Mouse (Mus musculus) hematopoietic stem cell, adult 5-6 weeks (primary cell): Measurements from ENCODE around the gene Exd2. TPM values are rescaled to one million over a fixed set of nuclear protein-coding genes. Genes with fewer than 3 reads are reported as not detected.
"Not testable (repeated sequence)": the region's sequence is repeated elsewhere in the genome, so short reads cannot be mapped to it uniquely, and the experiment has no call there.

ENCODE experiments used
- ATAC-seq, 2 experiments: fragments of 125-278 bp in 1 of 2; replicated peaks in 1 of 2; 2 replicates each; pipeline ENCODE4 v1.8.0; 2016 to 2017; ENCODE audit warnings: inconsistent platforms in 2 of 2, mild to moderate bottlenecking in 2 of 2, moderate number of reproducible peaks in 2 of 2, low read depth in 1 of 2, moderate TSS enrichment in 1 of 2; ENCODE audit not compliant: low FRiP score in 2 of 2, poor library complexity in 2 of 2, severe bottlenecking in 2 of 2, insufficient read depth in 1 of 2, low TSS enrichment in 1 of 2
- total RNA-seq: library from RNA; stranded (forward); fragments of 172-1452, 232-1000 nt; gene quantifications from 2 replicates; pipeline ENCODE4 v1.2.3, GENCODE M21; 2017

Exd2 gene
- total RNA-seq: 21.8 and 37.0 TPM in 2 replicates

DNA sequence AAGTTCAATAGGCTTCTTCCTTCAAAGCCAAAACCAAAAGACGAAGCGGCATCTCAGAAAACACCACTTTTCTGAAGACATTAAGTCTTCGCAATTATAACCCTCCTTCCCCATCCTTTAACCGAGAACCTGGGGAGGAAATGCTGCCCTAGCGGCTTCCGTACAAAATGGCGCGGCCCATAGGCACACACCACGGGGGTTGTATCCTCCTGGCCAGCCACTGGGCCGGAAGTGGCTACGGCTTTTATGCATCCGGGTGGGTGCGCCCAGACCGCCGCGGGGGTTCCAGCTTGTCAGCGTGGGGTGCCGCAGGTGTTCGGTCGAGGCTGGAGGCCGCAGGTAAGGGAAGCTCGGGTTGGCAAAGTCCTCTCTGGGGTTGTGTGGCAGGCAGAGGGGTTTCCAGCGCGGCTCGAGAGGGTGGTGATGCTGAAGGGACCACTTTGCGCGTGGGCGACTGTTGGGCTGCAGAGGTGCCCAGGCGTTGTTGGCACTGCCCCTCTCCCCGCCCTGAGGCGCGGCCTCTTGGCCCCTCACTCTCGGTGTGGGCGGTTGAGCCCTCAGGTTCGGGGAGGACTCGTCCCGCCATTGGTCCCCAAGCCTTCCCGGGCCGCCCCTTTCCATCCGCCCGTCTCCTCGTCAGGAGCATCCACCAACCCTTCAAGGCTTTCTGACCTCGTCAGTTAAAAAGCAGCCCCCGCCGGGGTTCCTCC lies at the start of gene Exd2:
Exd2 (plus strand) TSS at position 154 of the 710 bp plus-strand sequence.
- peak; percentile 91 to 93 for ATAC-seq

DNA sequence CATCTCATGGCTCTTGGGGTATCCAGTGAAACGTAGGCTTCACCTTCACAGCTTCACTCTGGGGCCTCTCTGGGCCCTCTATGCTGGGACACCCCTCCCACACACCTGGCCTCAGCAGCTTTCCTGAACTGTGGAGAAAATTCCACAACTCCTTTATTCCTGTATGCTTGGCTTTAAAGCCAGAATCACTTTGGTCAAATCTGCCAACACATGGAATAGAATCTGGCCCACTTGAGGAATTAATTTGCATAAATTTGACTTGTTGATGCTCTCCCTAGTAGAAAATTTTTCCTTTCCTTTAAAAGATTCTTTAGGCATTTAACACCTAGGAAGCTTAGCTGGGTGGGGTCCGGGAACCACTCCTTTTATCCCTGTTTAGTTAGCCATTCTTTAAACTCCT lies 47.8 kb upstream of the Exd2 start:
- no peak for ATAC-seq

DNA sequence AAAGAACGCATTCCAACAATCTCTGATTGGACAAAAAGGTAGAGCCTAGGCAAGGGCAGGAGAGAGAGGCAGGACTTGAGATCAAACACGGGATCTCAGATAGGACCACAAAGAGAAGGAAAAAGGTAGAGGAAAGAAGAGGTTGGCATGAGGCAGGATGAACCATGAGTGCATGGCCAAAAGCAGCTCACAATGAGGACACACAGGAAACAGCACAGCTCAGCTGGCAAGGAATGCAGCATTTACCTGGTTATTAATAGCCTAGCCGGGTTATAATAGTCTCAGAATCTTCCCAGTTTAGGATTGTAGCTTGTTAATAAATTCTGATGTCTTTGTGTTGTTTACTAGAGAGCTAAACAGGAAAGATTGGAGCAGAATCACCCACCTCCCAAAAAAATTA lies 35.2 kb upstream of the Exd2 start:
- no peak for ATAC-seq

DNA sequence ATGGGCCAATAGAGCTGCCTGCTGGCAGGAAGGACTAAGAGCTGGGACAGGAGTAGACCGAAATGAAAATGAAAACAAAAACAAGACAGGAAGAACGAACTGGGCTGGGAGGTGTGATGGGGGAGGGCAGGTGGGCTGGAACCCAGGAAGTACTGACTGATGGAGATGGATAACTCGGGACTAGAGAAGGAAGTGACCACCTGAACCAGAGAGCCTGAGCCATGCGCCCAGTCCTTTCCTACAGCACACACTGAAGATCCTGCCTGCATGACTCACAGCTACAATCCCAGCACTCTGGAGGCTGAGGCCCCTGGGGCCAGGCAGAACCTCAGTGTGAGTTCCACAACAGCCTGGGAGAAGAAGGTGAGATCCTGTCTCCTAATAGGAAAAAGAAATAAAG lies 29.6 kb upstream of the Exd2 start:
- ATAC-seq: no peak

DNA sequence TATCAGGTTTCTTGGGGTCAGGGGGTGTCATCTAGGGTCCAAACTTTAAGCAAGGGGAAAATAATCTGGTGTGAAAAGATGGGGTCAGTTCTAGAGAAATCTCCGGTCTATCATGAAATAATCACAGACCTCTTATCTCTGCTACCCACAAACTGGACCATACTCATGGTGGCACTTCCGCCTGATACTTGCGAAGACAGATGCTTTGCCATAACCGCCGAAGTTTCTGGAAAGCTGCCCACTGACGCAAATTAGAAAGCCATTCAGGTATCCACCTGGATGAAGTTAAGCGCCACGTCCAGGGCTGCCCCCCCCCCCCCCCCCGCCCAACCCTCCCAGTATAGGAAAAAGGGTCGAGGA lies 28.3 kb upstream of the Exd2 start:
- no peak for ATAC-seq

DNA sequence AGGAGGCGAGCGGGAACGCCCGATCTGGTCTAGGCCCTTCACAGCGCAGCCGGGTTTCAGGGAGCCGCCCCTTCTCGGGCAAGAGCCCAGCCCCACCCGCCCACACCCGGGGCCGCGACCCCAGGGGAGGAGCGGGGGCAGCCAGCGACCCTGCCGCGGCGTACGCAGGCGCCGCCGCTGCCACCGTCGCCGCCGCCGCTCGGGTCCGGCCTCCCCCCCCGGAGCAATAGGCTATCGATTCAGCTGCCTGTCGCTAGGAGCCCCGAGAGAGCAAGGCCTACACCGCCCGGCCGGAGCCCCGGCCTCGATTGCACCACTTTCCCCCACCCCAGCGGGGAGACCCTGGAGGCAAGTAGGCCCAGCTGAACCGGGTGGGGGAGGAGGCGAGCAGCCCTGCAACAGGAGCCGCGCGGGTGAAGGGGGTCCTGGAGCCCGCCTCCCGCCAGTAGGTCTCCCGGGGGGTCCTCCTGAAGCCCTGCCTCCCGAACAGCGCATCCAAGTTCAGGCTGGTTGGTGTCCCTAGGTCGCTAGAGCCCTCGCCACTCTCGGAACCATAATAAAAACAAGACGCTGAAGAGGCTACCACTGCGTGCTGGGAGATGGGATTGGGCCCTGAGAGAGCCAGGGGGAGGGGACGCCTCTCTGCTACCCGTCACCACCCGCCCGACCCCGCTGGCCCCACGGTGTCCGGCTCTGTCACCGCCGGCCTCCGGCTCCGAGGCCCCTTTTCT lies 27.8 kb upstream of the Exd2 start:
- ATAC-seq: peak; percentile 48 to 56; a peak in 2 of 4 replicates

DNA sequence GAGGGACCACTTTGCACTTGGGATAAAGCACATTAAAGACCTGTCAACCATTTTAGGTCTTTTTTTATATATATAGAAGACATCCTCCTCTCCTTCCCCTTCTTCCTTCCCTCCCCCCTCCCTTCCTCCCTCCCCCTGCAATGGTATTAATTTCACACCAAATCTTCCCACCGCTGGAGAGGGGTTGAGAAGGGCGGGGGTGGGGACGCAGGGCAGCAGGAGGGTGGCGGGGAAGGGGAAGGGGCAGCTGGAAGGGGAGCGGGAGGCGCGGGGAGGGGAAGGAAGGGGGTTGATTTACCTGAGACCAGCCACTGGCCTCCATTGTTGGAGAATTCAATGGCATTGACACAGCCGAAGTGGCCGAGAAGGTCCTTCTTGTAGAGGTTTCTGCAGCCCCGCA lies 27.0 kb upstream of the Exd2 start:
- ATAC-seq: no peak

DNA sequence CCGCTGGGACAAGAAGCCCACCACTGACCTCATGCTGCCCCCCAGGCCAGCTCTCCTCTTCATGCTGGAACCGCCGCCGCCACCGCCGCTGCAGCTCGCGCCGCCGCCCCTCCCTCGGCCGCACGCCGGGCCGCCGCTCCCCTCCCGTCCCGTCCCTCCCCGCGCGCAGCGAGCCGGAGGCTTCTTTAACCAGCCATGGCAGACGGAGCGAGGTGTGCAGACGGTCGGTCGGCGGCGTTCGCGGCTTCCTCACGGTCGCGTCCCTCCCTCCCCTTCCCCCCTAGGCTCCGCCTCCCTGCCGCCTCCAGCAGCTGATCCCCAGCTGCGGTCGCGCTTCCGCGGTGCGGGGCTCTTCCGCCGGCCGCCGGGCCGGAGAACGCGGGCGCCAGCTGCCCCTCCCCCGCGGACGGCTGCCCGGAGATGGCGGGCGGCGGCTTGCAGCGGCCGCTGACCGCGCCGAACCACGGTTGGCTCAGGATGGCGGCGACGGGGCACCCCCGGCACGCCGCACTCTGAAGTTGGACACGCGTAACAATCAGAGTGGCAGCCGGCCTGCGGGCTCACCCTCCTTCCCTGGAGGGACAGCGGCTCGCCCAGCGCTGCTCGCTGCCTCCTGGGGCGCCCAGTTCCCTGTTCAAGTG lies 26.4 kb upstream of the Exd2 start, which contains the start of gene Dcaf5:
Dcaf5 (minus strand) TSS at position 266 of the 641 bp plus-strand sequence.
- peak; percentile 35 to 83; a peak in 3 of 4 replicates for ATAC-seq

DNA sequence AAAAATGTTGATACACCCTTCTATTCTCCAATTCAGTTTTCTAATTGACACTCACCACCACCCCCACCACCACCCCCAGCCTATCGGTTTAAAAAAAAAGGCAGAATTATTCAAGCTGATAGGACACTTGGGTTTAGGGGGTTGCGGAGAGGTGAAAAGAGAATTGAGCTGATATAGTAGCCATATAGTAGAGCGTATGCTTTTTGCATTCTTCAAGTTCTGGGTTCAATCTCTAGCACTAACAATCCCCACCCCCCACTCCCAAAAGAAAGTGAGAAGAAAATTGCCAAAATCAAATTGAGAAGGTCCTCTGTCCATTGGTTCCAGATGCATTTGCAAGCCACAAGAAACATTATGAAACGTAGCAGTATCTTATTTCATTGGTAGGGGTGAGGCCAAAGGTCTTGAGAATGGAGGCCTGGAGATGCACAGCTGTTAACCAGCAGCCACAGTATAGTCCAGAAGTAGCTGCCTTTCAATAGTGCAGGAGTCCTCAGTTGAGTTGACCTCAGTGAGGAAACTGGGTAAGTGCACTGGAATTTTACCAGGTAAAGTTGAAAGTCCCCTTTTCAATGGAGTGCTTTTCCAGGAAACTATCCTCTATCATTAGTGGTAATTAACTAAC lies 25.7 kb upstream of the Exd2 start:
- no peak for ATAC-seq

DNA sequence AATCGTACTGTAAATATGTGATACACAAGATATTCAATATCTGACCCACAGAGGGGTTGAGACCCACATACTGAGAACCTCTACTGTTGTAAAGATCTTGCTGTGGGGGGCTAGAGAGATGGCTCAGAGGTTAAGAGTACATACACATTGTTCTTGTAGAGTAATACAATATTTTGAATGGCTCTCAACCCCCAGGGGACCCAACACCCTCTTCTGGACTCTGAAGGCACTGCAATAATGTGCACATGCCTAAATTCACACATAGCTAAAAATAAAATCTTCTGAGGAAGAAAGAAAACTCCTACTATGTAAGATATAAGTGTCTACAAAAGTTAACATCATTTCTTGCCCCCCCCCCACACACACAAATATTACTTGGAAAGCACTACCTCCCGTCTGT lies 21.9 kb upstream of the Exd2 start:
- no peak; a peak in 1 of 4 replicates for ATAC-seq

DNA sequence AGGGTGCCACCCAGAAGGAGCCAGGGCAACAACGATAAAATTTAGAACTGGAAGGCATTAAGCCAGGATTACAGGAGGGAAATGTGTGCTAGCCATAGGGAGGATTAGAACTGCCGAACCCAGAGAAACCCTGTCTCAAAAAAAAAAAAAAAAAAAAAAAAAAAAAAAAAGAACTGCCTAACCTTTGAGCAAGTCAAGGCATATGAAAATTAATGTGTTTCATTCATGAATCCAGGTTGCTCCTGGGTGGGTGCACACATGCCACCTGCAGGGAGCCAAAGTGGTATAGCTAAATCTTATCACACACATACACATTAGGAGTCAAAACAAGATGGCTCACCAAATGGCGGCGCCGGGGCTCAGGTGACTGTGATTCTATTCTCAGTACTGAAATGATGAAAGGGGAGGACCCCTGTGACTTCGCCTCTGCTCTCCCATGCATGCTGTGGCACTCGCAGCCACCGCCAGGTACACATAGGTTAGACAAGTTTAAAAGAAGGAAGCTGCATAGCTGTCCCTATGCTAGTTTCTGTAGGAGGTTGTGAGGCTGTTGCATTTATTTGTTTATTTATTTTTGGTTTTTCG lies 18.3 kb upstream of the Exd2 start:
- ATAC-seq: no peak

DNA sequence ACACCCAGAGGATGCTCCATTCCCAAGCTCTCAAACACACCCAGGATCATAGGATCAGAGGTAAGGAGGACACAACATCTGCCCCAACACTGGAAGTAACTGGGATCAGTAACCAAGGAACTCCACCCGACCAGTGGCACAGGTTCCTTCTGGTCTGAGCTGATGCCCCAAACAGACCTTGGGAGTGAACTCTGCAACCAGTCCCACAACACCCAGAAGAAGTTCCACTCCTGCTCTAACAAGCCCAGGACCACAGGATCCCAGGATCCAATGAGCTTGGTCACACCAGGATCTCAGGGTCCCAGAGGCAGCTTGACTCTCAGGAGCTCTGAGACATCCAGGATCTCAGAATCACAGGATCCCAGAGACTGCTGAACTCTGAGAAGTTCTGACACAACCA lies 9.4 kb upstream of the Exd2 start:
- no peak for ATAC-seq

DNA sequence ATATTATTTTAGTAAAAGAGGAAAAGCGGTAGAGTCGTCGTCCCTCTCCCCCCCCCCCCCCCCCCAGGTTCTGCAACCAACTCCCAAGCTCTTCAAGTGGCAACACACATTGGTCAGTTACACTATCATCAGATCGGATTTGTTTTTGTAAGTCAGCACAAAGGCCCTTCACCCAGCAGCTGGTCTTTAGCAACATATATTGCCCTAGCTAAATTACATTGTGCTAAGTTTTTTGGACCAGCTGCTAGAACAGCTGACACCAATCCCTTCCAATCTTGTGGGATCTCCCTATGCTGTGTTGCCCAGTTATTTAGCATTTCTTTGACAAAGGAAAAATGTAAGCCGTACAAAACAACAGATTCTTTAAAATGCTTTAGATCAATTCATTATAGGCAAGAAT lies 4.9 kb upstream of the Exd2 start:
- no peak for ATAC-seq

DNA sequence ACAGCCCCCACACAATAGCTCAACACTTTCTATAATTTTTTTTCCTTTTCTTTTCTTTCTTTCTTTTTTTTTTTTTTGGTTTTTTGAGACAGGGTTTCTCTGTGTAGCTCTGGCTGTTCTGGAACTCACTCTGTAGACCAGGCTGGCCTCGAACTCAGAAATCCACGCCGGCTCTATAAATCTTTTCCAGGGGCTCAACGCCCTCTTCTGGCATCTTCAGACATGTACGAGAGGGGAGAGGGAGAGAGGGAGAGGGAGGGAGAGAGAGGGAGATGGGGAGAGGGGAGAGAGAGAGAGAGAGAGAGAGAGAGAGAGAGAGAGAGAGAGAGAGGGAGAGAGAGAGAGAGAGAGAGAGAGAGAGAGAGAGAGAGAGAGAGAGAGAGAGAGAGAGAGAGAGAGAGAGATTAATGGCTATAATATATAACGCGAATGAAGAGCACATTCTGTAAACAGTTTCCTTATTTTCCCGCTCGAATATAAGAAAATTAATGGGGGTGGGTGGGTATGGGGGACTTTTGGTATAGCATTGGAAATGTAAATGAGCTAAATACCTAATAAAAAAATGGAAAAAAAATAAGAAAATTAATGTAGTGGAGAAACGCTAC lies 501 bp upstream of the Exd2 start:
- ATAC-seq: not testable (repeated sequence)

DNA sequence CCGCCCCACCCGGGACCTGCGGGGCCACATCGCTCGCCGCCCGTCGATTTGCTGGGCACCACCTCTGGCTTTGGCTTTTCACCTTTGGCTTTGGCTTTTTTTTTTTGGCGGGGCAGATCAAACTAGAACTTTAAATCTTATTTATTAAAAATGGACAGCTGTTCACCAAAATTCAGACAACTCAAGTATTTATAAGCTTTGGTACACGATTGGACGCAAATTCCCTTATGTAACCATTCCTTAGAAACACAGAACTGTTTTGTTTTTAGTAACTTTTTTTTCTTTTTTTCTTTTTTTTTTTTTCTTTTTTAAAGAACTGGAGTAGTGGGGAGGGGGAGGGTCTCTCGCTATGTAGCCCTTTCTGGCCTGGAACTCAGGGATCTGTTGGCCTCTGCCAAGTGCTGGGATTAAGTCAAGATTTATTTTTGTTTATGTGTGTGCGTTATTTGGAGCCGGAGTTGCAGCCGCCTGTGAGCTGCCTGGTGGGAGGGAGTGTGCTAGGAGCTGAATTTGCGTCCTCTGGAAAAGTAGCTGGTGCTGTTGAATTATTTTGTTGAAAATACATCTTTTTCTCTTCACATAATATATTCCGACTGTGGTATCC lies 873 bp downstream of the Exd2 start:
- no peak for ATAC-seq

DNA sequence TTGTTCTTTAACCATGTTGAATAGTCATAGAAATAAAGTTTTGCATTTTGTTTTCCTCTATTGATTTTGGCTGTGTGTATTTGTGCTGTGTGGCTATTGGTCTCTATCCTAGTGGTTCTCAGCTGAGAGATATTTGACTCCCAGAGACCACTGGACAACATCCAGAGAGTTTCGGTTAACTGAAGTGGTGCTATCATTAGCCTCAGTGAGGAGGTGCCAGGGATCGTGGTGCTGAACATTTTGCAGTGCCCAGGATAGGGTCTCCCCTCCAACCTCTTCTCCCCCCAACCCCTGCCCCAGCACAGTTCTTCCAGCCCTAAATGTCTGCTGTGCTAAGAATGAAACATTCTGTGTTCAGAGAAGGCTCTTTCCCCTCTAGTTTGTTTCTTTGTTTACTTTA lies 7.3 kb downstream of the Exd2 start:
- ATAC-seq: no peak

DNA sequence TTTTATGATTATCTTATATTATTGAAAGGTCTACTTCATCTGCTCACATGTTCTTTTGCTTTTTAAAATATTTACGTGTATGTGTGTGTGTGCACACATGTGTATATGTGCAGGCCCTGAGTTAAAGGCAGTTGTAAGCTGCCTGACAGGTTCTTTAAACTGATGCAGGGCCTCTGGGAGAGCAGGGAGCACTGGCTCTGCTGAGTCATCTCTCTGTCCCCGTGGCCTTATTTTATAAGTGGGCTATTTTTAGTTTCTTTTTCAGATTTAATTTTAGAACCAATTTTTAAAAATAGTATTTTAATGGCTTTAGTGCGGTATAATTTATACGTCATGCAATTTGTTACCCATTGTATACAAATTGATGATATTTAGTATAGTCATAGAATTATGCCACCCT lies 9.0 kb downstream of the Exd2 start:
- ATAC-seq: no peak
